Mouse (Mus musculus) MEL (cell line): ENCODE measurements at regions not wholly inside any gene's neighbourhood (a gene's known extent, or its start where the extent isn't known, plus 50 kb on each side); places are given as distances from the start of the nearest gene placed in this dataset.

Source experiments
- DNase-seq: peaks from one replicate; pipeline ENCODE4 v3.0.0; 2011; ENCODE audit warnings: low read depth, low spot score
- H3K27ac ChIP-seq: 2 replicates; pipeline ENCODE4 v1.5.1; 2012; ENCODE audit warnings: low read depth, mild to moderate bottlenecking, control low read depth, low read length, moderate library complexity; ENCODE audit not compliant: control insufficient read depth
- H3K27me3 ChIP-seq, 2 experiments: fragments of 150-350 bp in 1 of 2; sonication (generic) in 1 of 2; 2 replicates each; pipeline ENCODE4 v1.6.1; 2012; ENCODE audit warnings: low read length in 2 of 2, mild to moderate bottlenecking in 2 of 2, improper control_type of control experiment in 1 of 2, moderate library complexity in 1 of 2; ENCODE audit not compliant: insufficient read depth in 2 of 2, control insufficient read depth in 1 of 2
- H3K36me3 ChIP-seq, 2 experiments: 2 replicates each; pipeline ENCODE4 v1.6.1; 2012 to 2014; ENCODE audit warnings: low read length in 2 of 2, improper control_type of control experiment in 1 of 2, inconsistent platforms in 1 of 2, mild to moderate bottlenecking in 1 of 2; ENCODE audit not compliant: insufficient read depth in 2 of 2, control insufficient read depth in 1 of 2
- H3K4me1 ChIP-seq, 2 experiments: fragments of 150-350 bp in 1 of 2; sonication (generic) in 1 of 2; 2 replicates each; pipeline ENCODE4 v1.6.1; 2012; ENCODE audit warnings: low read length in 2 of 2, improper control_type of control experiment in 1 of 2, mild to moderate bottlenecking in 1 of 2; ENCODE audit not compliant: insufficient read depth in 2 of 2, control insufficient read depth in 1 of 2
- H3K4me3 ChIP-seq, 2 experiments: fragments of 150-350 bp in 1 of 2; sonication (generic) in 1 of 2; 2 replicates each; pipeline ENCODE4 v1.5.1; 2012; ENCODE audit warnings: low read depth in 2 of 2, low read length in 2 of 2, mild to moderate bottlenecking in 2 of 2, moderate library complexity in 2 of 2, control low read depth in 1 of 2, improper control_type of control experiment in 1 of 2; ENCODE audit not compliant: control insufficient read depth in 1 of 2, insufficient read depth in 1 of 2
- H3K79me2 ChIP-seq: 2 replicates; pipeline ENCODE4 v1.6.1; 2012; ENCODE audit warnings: mild to moderate bottlenecking, low read length, moderate library complexity; ENCODE audit not compliant: control insufficient read depth, poor library complexity, insufficient read depth
- H3K9ac ChIP-seq: 2 replicates; pipeline ENCODE4 v1.6.1; 2012; ENCODE audit warnings: low read depth, mild to moderate bottlenecking, control low read depth, low read length, moderate library complexity; ENCODE audit not compliant: control insufficient read depth, poor library complexity, severe bottlenecking
- H3K9me3 ChIP-seq: fragments of 150-350 bp; sonication (generic); replicated peaks from 2 replicates; pipeline ENCODE4 v1.6.1; 2012; ENCODE audit warnings: mild to moderate bottlenecking, low read length, improper control_type of control experiment, moderate library complexity; ENCODE audit not compliant: insufficient read depth
- BHLHE40 ChIP-seq: IDR thresholded peaks from 2 replicates; pipeline ENCODE4 v1.6.1; 2012; ENCODE audit warnings: low read depth, mild to moderate bottlenecking, inconsistent platforms, low read length, improper control_type of control experiment, borderline replicate concordance
- CHD2 ChIP-seq: IDR thresholded peaks from 2 replicates; pipeline ENCODE4 v1.6.1; 2011; ENCODE audit warnings: low read length, improper control_type of control experiment
- CTCF ChIP-seq, 3 experiments: IDR thresholded peaks in 2 of 3; conservative IDR thresholded peaks in 1 of 3; 2 replicates each; pipeline ENCODE4 v1.5.1; 2011 to 2012; ENCODE audit warnings: low read length in 3 of 3, low read depth in 2 of 3, mild to moderate bottlenecking in 2 of 3, improper control_type of control experiment in 1 of 3, inconsistent platforms in 1 of 3, mixed read lengths in 1 of 3, moderate library complexity in 1 of 3; ENCODE audit not compliant: control insufficient read depth in 1 of 3, insufficient read depth in 1 of 3, poor library complexity in 1 of 3, severe bottlenecking in 1 of 3
- ETS1 ChIP-seq: IDR thresholded peaks from 2 replicates; pipeline ENCODE4 v1.6.1; 2012; ENCODE audit warnings: low read depth, mild to moderate bottlenecking, inconsistent platforms, low read length, improper control_type of control experiment, moderate library complexity
- GABPA ChIP-seq: IDR thresholded peaks from 2 replicates; pipeline ENCODE4 v1.6.1; 2012; ENCODE audit warnings: low read depth, mild to moderate bottlenecking, inconsistent platforms, low read length, improper control_type of control experiment, moderate library complexity
- GATA1 ChIP-seq: IDR thresholded peaks from 2 replicates; pipeline ENCODE4 v1.6.1; 2011; ENCODE audit warnings: low read depth, low read length, improper control_type of control experiment
- JUND ChIP-seq: IDR thresholded peaks from 2 replicates; pipeline ENCODE4 v1.6.1; 2011; ENCODE audit warnings: low read depth, mild to moderate bottlenecking, improper control_type of control experiment, low read length
- KAT2A ChIP-seq: conservative IDR thresholded peaks from 2 replicates; pipeline ENCODE4 v1.6.1; 2012; ENCODE audit warnings: low read depth, low read length, improper control_type of control experiment, inconsistent platforms
- MAX ChIP-seq: IDR thresholded peaks from 2 replicates; pipeline ENCODE4 v1.6.1; 2011; ENCODE audit warnings: low read length, improper control_type of control experiment
- MAZ ChIP-seq: IDR thresholded peaks from 2 replicates; pipeline ENCODE4 v1.6.1; 2012; ENCODE audit warnings: low read depth, mild to moderate bottlenecking, inconsistent platforms, low read length, improper control_type of control experiment
- MEF2A ChIP-seq: IDR thresholded peaks from 2 replicates; pipeline ENCODE4 v1.6.1; 2014; ENCODE audit warnings: low read depth, mild to moderate bottlenecking, inconsistent platforms, low read length, improper control_type of control experiment; ENCODE audit not compliant: poor library complexity, insufficient replicate concordance, severe bottlenecking; ENCODE audit errors: extremely low read depth
- MYB ChIP-seq: IDR thresholded peaks from 2 replicates; pipeline ENCODE4 v1.6.1; 2011; ENCODE audit warnings: mild to moderate bottlenecking, low read depth, low read length, improper control_type of control experiment
- MYC ChIP-seq: IDR thresholded peaks from 2 replicates; pipeline ENCODE4 v1.6.1; 2011; ENCODE audit warnings: low read depth, mild to moderate bottlenecking, low read length, improper control_type of control experiment, moderate library complexity
- POLR2AphosphoS2 ChIP-seq: IDR thresholded peaks from 2 replicates; pipeline ENCODE4 v1.6.1; 2011; ENCODE audit warnings: low read length, improper control_type of control experiment
- POLR2AphosphoS5 ChIP-seq: IDR thresholded peaks from 2 replicates; pipeline ENCODE4 v1.6.1; 2012; ENCODE audit warnings: low read depth, borderline replicate concordance, mild to moderate bottlenecking, inconsistent platforms, low read length, moderate library complexity, mixed read lengths
- TBP ChIP-seq: IDR thresholded peaks from 2 replicates; pipeline ENCODE4 v1.8.0; 2011; ENCODE audit warnings: low read depth, low read length, improper control_type of control experiment
- UBTF ChIP-seq: IDR thresholded peaks from 2 replicates; pipeline ENCODE4 v1.6.1; 2012; ENCODE audit warnings: low read depth, mild to moderate bottlenecking, inconsistent platforms, low read length, improper control_type of control experiment, moderate library complexity, borderline replicate concordance; ENCODE audit not compliant: insufficient read depth
- USF2 ChIP-seq, 2 experiments: IDR thresholded peaks; 2 replicates each; pipeline ENCODE4 v1.6.1; 2011 to 2012; ENCODE audit warnings: improper control_type of control experiment in 2 of 2, low read length in 2 of 2, borderline replicate concordance in 1 of 2, inconsistent platforms in 1 of 2, low read depth in 1 of 2, mild to moderate bottlenecking in 1 of 2; ENCODE audit not compliant: insufficient read depth in 1 of 2

DNA sequence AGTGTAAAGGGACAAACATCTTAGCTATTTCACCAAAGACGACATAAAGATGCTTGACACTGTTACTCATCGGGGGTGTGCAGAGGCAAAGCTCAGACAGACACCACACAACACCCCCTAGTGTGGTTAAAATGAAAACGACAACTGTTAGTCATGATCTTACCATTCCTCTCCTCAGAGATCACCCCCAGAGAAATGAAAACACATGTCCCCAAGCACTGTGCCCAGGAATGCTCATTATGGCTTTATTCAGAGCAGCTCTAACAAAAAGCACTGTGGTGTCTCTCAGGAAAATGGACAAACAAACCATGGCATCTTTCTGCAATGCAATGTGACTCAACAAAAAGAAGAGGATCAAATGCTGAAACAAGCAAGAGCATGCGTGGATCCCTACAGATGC is 229.5 kb upstream of the Thbs1 start:
- Histone ChIP-seq H3K4me3 (no peak overlapping the region), H3K27ac (no peak overlapping the region), H3K4me1 (no peaks in the 10 kb centered on the region), H3K36me3 (no peaks in the 10 kb centered on the region), H3K9ac (no peak overlapping the region), H3K27me3 (no peaks in the 10 kb centered on the region), H3K9me3 (no peaks in the 10 kb centered on the region), H3K79me2 (no peaks in the 10 kb centered on the region)
- DNase-seq, result no peak
- TF ChIP-seq MAZ, result no peak
- TF ChIP-seq MYB, result no peak
- no peak for TF ChIP-seq MYC
- no peak for TF ChIP-seq USF2 (IDR thresholded peaks at IDR 0.05; ENCODE audit: borderline replicate concordance in 1 of 2, insufficient read depth in 1 of 2, low read depth in 1 of 2, low read length in 2 of 2)
- TF ChIP-seq TBP, result no peak

DNA sequence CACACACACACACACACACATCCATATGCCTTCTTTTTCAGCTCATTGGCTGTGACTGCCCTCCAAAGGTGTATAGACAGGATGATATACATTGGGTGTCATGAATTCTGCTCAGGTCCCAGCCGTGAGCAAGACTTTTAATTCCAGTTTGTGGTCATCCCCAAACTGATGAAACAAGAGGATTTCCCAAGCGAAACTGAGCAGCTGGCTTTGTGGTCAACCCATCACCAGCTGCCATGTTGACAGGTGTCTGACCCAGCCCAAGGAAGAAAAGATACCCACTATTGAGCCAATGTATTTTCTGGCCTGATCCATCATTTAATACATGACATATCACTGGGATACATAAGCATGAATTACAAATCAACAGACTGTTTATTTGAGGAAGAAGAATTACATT is 228.8 kb upstream of the Thbs1 start:
- no peak for TF ChIP-seq CHD2
- no peak for TF ChIP-seq BHLHE40
- TF ChIP-seq MAX, result no peak
- no peak for TF ChIP-seq UBTF
- TF ChIP-seq JUND, result no peak
- no peak for TF ChIP-seq POLR2AphosphoS5
- no peak for TF ChIP-seq TBP
- TF ChIP-seq CTCF (IDR thresholded peaks at IDR 0.05 in 2 of 3, conservative IDR thresholded peaks at IDR 0.05 in 1 of 3; ENCODE audit: control insufficient read depth in 1 of 3, insufficient read depth in 1 of 3, low read depth in 2 of 3, low read length in 3 of 3, poor library complexity in 1 of 3, severe bottlenecking in 1 of 3), result no peak
- TF ChIP-seq ETS1, result no peak
- no peak for TF ChIP-seq GABPA
- no peak for TF ChIP-seq MEF2A
- no peak for TF ChIP-seq POLR2AphosphoS2
- no peak for TF ChIP-seq GATA1
- TF ChIP-seq KAT2A, result no peak
- H3K27me3 ChIP-seq, result no peaks in the 10 kb centered on the region
- no peaks in the 10 kb centered on the region for H3K9me3 ChIP-seq
- H3K79me2 ChIP-seq, result no peaks in the 10 kb centered on the region
- no peak overlapping the region for H3K27ac ChIP-seq
- H3K36me3 ChIP-seq, result no peaks in the 10 kb centered on the region
- no peak for DNase-seq
- no peak overlapping the region for H3K9ac ChIP-seq
- H3K4me1 ChIP-seq, result no peaks in the 10 kb centered on the region
- no peak overlapping the region for H3K4me3 ChIP-seq
